Mouse (Mus musculus) adrenal gland, postnatal 36 days (tissue): Measurements from ENCODE around the gene Boc. TPM values are rescaled to one million over a fixed set of nuclear protein-coding genes. Genes with fewer than 3 reads are reported as not detected.

Source experiments
- DNase-seq, 2 experiments: peaks; one replicate each; pipeline ENCODE4 v3.0.0; 2021; ENCODE audit warnings: mixed read lengths in 1 of 2
- long read RNA-seq, 2 experiments: library from polyadenylated mRNA; stranded (forward); transcript quantifications; one replicate each; pipeline ENCODE4 v2.0.0; 2021; ENCODE audit warnings: borderline sequencing depth in 2 of 2
- total RNA-seq, 2 experiments: library from RNA; stranded (reverse); gene quantifications; 2 replicates each; pipeline ENCODE4 v1.2.3; 2021

Gene Boc
- 10 to 100 TPM; 42.4 to 82.2 TPM for total RNA-seq
- long read RNA-seq, experiment 1, full-length matches to known transcripts: 2 of 44 reads
- long read RNA-seq, experiment 1, partial matches to known transcripts: 31 of 44 reads
- long read RNA-seq, experiment 1, other reads (novel, unspliced or antisense): 11 of 44 reads
- long read RNA-seq, experiment 2, full-length matches to known transcripts: 1 of 13 reads
- long read RNA-seq, experiment 2, partial matches to known transcripts: 2 of 13 reads
- long read RNA-seq, experiment 2, other reads (novel, unspliced or antisense): 10 of 13 reads

GRCm38 (mm10) chr16:44558471-44559329, at the start of gene Boc:
Gene Boc (minus strand): TSS chr16:44558897.
- peak; percentile 87 to 92 for DNase-seq

GRCm38 (mm10) chr16:44606643-44607042, 47.9 kb upstream of the Boc start:
- no peak for DNase-seq

- DNase-seq: no peak
These were observed 45.4 kb upstream of the Boc start for GRCm38 (mm10) chr16:44604021-44604616.

GRCm38 (mm10) chr16:44601999-44602794, 43.5 kb upstream of the Boc start:
- DNase-seq: no peak

- no peak for DNase-seq
These were observed 42.5 kb upstream of the Boc start for GRCm38 (mm10) chr16:44601182-44601581.

- DNase-seq: no peak
These were observed 38.6 kb upstream of the Boc start for GRCm38 (mm10) chr16:44597106-44597806.

GRCm38 (mm10) chr16:44589506-44589905, 30.8 kb upstream of the Boc start:
- DNase-seq: no peak

- DNase-seq: no peak
These were observed 20.8 kb upstream of the Boc start for GRCm38 (mm10) chr16:44579421-44580024.

GRCm38 (mm10) chr16:44578551-44578950, 19.9 kb upstream of the Boc start:
- no peak for DNase-seq

GRCm38 (mm10) chr16:44568056-44568455, 9.4 kb upstream of the Boc start:
- DNase-seq: no peak

GRCm38 (mm10) chr16:44565328-44566210, 6.9 kb upstream of the Boc start:
- no peak for DNase-seq

- DNase-seq: no peak
These were observed 5.7 kb upstream of the Boc start for GRCm38 (mm10) chr16:44564359-44564758.

- no peak for DNase-seq
These were observed 3.4 kb upstream of the Boc start for GRCm38 (mm10) chr16:44562061-44562460.

GRCm38 (mm10) chr16:44560214-44560613, 1.5 kb upstream of the Boc start:
- DNase-seq: no peak

GRCm38 (mm10) chr16:44559330-44559695, 616 bp upstream of the Boc start:
- no peak for DNase-seq

GRCm38 (mm10) chr16:44557661-44558470, 831 bp downstream of the Boc start:
- peak; percentile 68 to 75 for DNase-seq

GRCm38 (mm10) chr16:44557084-44557483, 1.6 kb downstream of the Boc start:
- no peak for DNase-seq

- peak in 1 of 2 experiments; percentile 52 for DNase-seq
These were observed 2.6 kb downstream of the Boc start for GRCm38 (mm10) chr16:44555791-44556709.
